ENCODE assay signal across 8 mouse cellular contexts in genomic region chr16:92443644-92444113, GRCm38 (mm10). TPM values are rescaled to one million over a fixed set of nuclear protein-coding genes. Genes with fewer than 3 reads are reported as not detected.
A peak's percentile ranks its signal among the peaks of the same experiment; 100 is the strongest.
DNase-seq lines count a peak whose midpoint lies in the region; ATAC-seq and TF ChIP-seq lines count a peak whose summit lies in the region.

No protein-coding gene starts in this region.

- no peak for ATAC-seq in hindbrain, embryonic 14.5 days (ENCODE audit: low FRiP score)
- ATAC-seq in hindbrain, embryonic 16.5 days: no peak
- ATAC-seq in lung, embryonic 16.5 days (ENCODE audit: low read depth): peak; percentile 77
- no peak for ATAC-seq in midbrain, embryonic 15.5 days (replicated peaks)

- 73% methylated on average over 13 of the region's 13 CpGs for WGBS in hindbrain, embryonic 14.5 days
- WGBS in hindbrain, embryonic 16.5 days: 67% methylated on average over 13 of the region's 13 CpGs
- WGBS in lung, embryonic 16.5 days: 13% methylated on average over 13 of the region's 13 CpGs
- 74% methylated on average over 13 of the region's 13 CpGs for WGBS in midbrain, embryonic 15.5 days

- TF ChIP-seq CTCF in layer of hippocampus, adult 2 months (conservative IDR thresholded peaks at IDR 0.05): no peak

- no peak overlapping the region for H3K4me2 ChIP-seq in hindbrain, embryonic 14.5 days (replicated peaks)
- no peak overlapping the region for H3K4me2 ChIP-seq in hindbrain, embryonic 16.5 days (ENCODE audit: low read length)
- H3K4me2 ChIP-seq in lung, embryonic 16.5 days (ENCODE audit: low read depth, low read length): no peak overlapping the region
- no peak overlapping the region for H3K4me2 ChIP-seq in midbrain, embryonic 15.5 days

- no peak overlapping the region for H3K27ac ChIP-seq in hindbrain, embryonic 14.5 days
- H3K27ac ChIP-seq in hindbrain, embryonic 16.5 days (ENCODE audit: low read depth, low read length): no peak overlapping the region
- H3K27ac ChIP-seq in lung, embryonic 16.5 days (ENCODE audit: low read length): peak overlapping the region; percentile 65
- no peak overlapping the region for H3K27ac ChIP-seq in midbrain, embryonic 15.5 days
- H3K27ac ChIP-seq in layer of hippocampus, adult 2 months: no peak overlapping the region

- no peaks in the 10 kb centered on the region for H3K9me3 ChIP-seq in hindbrain, embryonic 14.5 days (ENCODE audit: control insufficient read depth, low read length)
- no peaks in the 10 kb centered on the region for H3K9me3 ChIP-seq in hindbrain, embryonic 16.5 days (ENCODE audit: control insufficient read depth, low read length)
- no peaks in the 10 kb centered on the region for H3K9me3 ChIP-seq in lung, embryonic 16.5 days (ENCODE audit: control insufficient read depth, low read length)
- no peaks in the 10 kb centered on the region for H3K9me3 ChIP-seq in midbrain, embryonic 15.5 days

- H3K4me1 ChIP-seq in hindbrain, embryonic 14.5 days (replicated peaks; ENCODE audit: control insufficient read depth, insufficient read depth, low read length): peaks cover 12% of the 10 kb centered on the region
- H3K4me1 ChIP-seq in hindbrain, embryonic 16.5 days (ENCODE audit: control insufficient read depth, insufficient read depth, low read depth, low read length): peaks cover under 1% of the 10 kb centered on the region; the same call in 1 of the 2 replicates
- H3K4me1 ChIP-seq in lung, embryonic 16.5 days (replicated peaks; ENCODE audit: control insufficient read depth, insufficient read depth, low read length): peaks cover 13% of the 10 kb centered on the region
- peaks cover 16% of the 10 kb centered on the region for H3K4me1 ChIP-seq in midbrain, embryonic 15.5 days

- no peak for DNase-seq in hindbrain, embryonic 14.5 days (ENCODE audit: low spot score)
- peak; percentile 99 for DNase-seq in heart, adult 11 months
- DNase-seq in kidney, adult 9 months: peak; percentile 46
- DNase-seq in left cerebral cortex, postnatal 25 days (ENCODE audit: low spot score in 2 of 2): no peak
- no peak for DNase-seq in layer of hippocampus, adult 2 months (ENCODE audit: low spot score in 2 of 2)

- no peak overlapping the region for H3K4me3 ChIP-seq in hindbrain, embryonic 14.5 days (replicated peaks; ENCODE audit: low read length)
- H3K4me3 ChIP-seq in hindbrain, embryonic 16.5 days (ENCODE audit: low read length): no peak overlapping the region
- H3K4me3 ChIP-seq in lung, embryonic 16.5 days (ENCODE audit: low read length): no peak overlapping the region
- H3K4me3 ChIP-seq in midbrain, embryonic 15.5 days: no peak overlapping the region
- no peak overlapping the region for H3K4me3 ChIP-seq in layer of hippocampus, adult 2 months

- H3K27me3 ChIP-seq in hindbrain, embryonic 14.5 days (ENCODE audit: control insufficient read depth, insufficient read depth, low read length): no peaks in the 10 kb centered on the region
- no peaks in the 10 kb centered on the region for H3K27me3 ChIP-seq in hindbrain, embryonic 16.5 days (replicated peaks; ENCODE audit: control insufficient read depth, insufficient read depth, low read length)
- H3K27me3 ChIP-seq in lung, embryonic 16.5 days (ENCODE audit: control insufficient read depth, insufficient read depth, low read depth, low read length): no peaks in the 10 kb centered on the region
- no peaks in the 10 kb centered on the region for H3K27me3 ChIP-seq in midbrain, embryonic 15.5 days (replicated peaks)

- intact Hi-C loops in left cerebral cortex, postnatal 25 days (cut with DNase I): no loop called here

- H3K9ac ChIP-seq in hindbrain, embryonic 14.5 days: 0 out of 2 replicates have a peak overlapping the region, but pooled peaks have one; percentile 11
- H3K9ac ChIP-seq in hindbrain, embryonic 16.5 days (ENCODE audit: low read depth, low read length): no peak overlapping the region
- H3K9ac ChIP-seq in lung, embryonic 16.5 days (ENCODE audit: low read length): peak overlapping the region; percentile 25; the same call in 1 of the 2 replicates
- H3K9ac ChIP-seq in midbrain, embryonic 15.5 days: no peak overlapping the region

- no peaks in the 10 kb centered on the region for H3K36me3 ChIP-seq in hindbrain, embryonic 14.5 days (replicated peaks; ENCODE audit: control insufficient read depth, insufficient read depth)
- no peaks in the 10 kb centered on the region for H3K36me3 ChIP-seq in hindbrain, embryonic 16.5 days (ENCODE audit: control insufficient read depth, insufficient read depth, low read length)
- no peaks in the 10 kb centered on the region for H3K36me3 ChIP-seq in lung, embryonic 16.5 days (ENCODE audit: control insufficient read depth, insufficient read depth, low read length)
- no peaks in the 10 kb centered on the region for H3K36me3 ChIP-seq in midbrain, embryonic 15.5 days (replicated peaks)

RNA-seq across cellular contexts. Expression of gene Rcan1, which starts 27.0 kb away (rescaled TPM):
- polyA plus RNA-seq in hindbrain, embryonic 14.5 days (2014; fragmentation: Nextera tagmentation; extraction: Ambion mirVana): 76.8 and 92.3 TPM in 2 replicates
- 75.7 and 85.5 TPM in 2 replicates for polyA plus RNA-seq in hindbrain, embryonic 16.5 days (2015; fragmentation: Nextera tagmentation; extraction: Ambion mirVana)
- 57.7 and 61.2 TPM in 2 replicates for polyA plus RNA-seq in lung, embryonic 16.5 days (2015; fragmentation: Nextera tagmentation; extraction: Ambion mirVana)
- total RNA-seq in left cerebral cortex, postnatal 25 days (2021): 10 to 100 TPM; 60.4 to 63.9 TPM
- polyA plus RNA-seq in midbrain, embryonic 15.5 days (2015; fragmentation: Nextera tagmentation; extraction: Ambion mirVana): 82.1 and 82.9 TPM in 2 replicates
- 10 to 100 TPM; 41.8 to 42.1 TPM for total RNA-seq in layer of hippocampus, adult 2 months (2021)

RNA-seq across cellular contexts. Expression of gene Clic6, which starts 41.9 kb away (rescaled TPM):
- 6.5 and 9.3 TPM in 2 replicates for polyA plus RNA-seq in hindbrain, embryonic 14.5 days (2014; fragmentation: Nextera tagmentation; extraction: Ambion mirVana)
- polyA plus RNA-seq in hindbrain, embryonic 16.5 days (2015; fragmentation: Nextera tagmentation; extraction: Ambion mirVana): 7.8 and 7.9 TPM in 2 replicates
- 15.7 and 16.4 TPM in 2 replicates for polyA plus RNA-seq in lung, embryonic 16.5 days (2015; fragmentation: Nextera tagmentation; extraction: Ambion mirVana)
- total RNA-seq in left cerebral cortex, postnatal 25 days (2021): 1 to 10 TPM; 2.7 to 3.4 TPM
- polyA plus RNA-seq in midbrain, embryonic 15.5 days (2015; fragmentation: Nextera tagmentation; extraction: Ambion mirVana): 3.2 and 3.7 TPM in 2 replicates
- 1 to 10 TPM in 1 of 2 experiments, under 1 TPM in 1; 0.69 to 2.2 TPM for total RNA-seq in layer of hippocampus, adult 2 months (2021)

Comparison
In these comparisons a context has a peak if more than half of its experiments do, and no peak if none do; other contexts are left out.
1. H3K9ac ChIP-seq: peak in hindbrain, embryonic 14.5 days (single experiment) and lung, embryonic 16.5 days (single experiment); none in hindbrain, embryonic 16.5 days (single experiment) and midbrain, embryonic 15.5 days (single experiment).
2. DNase-seq: peak in heart, adult 11 months (single experiment) and kidney, adult 9 months (single experiment); none in hindbrain, embryonic 14.5 days (single experiment), left cerebral cortex, postnatal 25 days (0 of 2) and layer of hippocampus, adult 2 months (0 of 2).